Mouse (Mus musculus) intestine, embryonic 16.5 days (tissue): ENCODE results near the gene Pxdc1. TPM values are rescaled to one million over a fixed set of nuclear protein-coding genes. Genes with fewer than 3 reads are reported as not detected.
A peak's percentile ranks its signal among the peaks of the same experiment; 100 is the strongest.

Experiments used
- ATAC-seq: fragments of 200-750 bp; cut with Nextera tagmentation; 2 replicates; pipeline ENCODE4 v1.8.0; 2017; ENCODE audit warnings: moderate TSS enrichment, moderate library complexity
- H3K27ac ChIP-seq: fragments of 300-500 bp; sonication (generic); 2 replicates; pipeline ENCODE4 v1.5.1; 2014; ENCODE audit warnings: mild to moderate bottlenecking, low read length
- H3K27me3 ChIP-seq: fragments of 300-500 bp; sonication (generic); replicated peaks from 2 replicates; pipeline ENCODE4 v1.6.1; 2014; ENCODE audit warnings: low read length, control low read depth, mixed read lengths; ENCODE audit not compliant: control insufficient read depth, insufficient read depth
- H3K36me3 ChIP-seq: fragments of 300-500 bp; sonication (generic); 2 replicates; pipeline ENCODE4 v1.6.1; 2014; ENCODE audit warnings: low read length, control low read depth; ENCODE audit not compliant: control insufficient read depth, insufficient read depth
- H3K4me1 ChIP-seq: fragments of 300-500 bp; sonication (generic); 2 replicates; pipeline ENCODE4 v1.6.1; 2014; ENCODE audit warnings: low read length, control low read depth, mixed read lengths; ENCODE audit not compliant: control insufficient read depth, insufficient read depth
- H3K4me2 ChIP-seq: fragments of 300-500 bp; sonication (generic); 2 replicates; pipeline ENCODE4 v1.6.1; 2014; ENCODE audit warnings: low read depth, low read length, control low read depth
- H3K4me3 ChIP-seq: fragments of 300-500 bp; sonication (generic); 2 replicates; pipeline ENCODE4 v1.5.1; 2014; ENCODE audit warnings: mild to moderate bottlenecking, low read length
- H3K9ac ChIP-seq: fragments of 300-500 bp; sonication (generic); 2 replicates; pipeline ENCODE4 v1.6.1; 2014; ENCODE audit warnings: low read depth, low read length
- H3K9me3 ChIP-seq: fragments of 300-500 bp; sonication (generic); 2 replicates; pipeline ENCODE4 v1.6.1; 2016; ENCODE audit warnings: low read length, control low read depth; ENCODE audit not compliant: control insufficient read depth
- WGBS: fragments of 180-500 bp; shearing (Covaris S2); extraction: QIAGEN DNeasy Blood & Tissue Kit; methylation state at CpG from one replicate; pipeline ENCODE4 v1.1.7; 2014; 5-methylcytosine and 5-hydroxymethylcytosine counted together
- polyA plus RNA-seq: library from polyadenylated mRNA; unstranded; fragments of >200 nt; fragmentation: Nextera tagmentation; extraction: Ambion mirVana; gene quantifications from 2 replicates; pipeline ENCODE4 v1.2.1, GENCODE M21; 2015

Gene Pxdc1
- polyA plus RNA-seq, 1 experiment from 2014 or later = 22.6 TPM

DNA sequence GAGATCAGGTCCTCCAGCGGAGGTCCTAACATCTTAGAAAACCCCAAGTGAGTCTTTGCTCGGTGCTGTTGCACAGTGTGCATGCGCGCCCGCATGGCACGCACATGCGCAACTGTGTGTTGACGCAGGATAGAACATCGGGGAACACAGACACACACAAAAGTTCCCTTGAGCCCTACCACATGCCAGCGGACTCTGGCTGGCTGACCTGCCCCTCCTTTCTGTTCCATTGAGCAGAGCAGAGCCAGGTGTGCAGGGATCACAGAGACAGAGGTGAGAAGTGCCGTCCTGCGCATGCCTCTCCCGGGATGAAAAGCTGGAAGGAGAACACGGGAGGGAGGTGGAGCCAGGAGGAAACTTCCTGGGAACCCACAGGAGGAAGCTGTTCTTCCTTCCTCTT lies 8.9 kb downstream of the Pxdc1 start:
- no peak overlapping the region for H3K4me3 ChIP-seq
- H3K36me3 ChIP-seq = no peaks in the 10 kb centered on the region
- H3K9me3 ChIP-seq = no peaks in the 10 kb centered on the region
- 68% methylated on average over 14 of the region's 14 CpGs for WGBS
- H3K27me3 ChIP-seq = no peaks in the 10 kb centered on the region
- no peak overlapping the region for H3K4me2 ChIP-seq
- no peak overlapping the region for H3K27ac ChIP-seq
- 0 out of 2 replicates have a peak, but pooled peaks cover 3% of the 10 kb centered on the region for H3K4me1 ChIP-seq
- no peak overlapping the region for H3K9ac ChIP-seq
- no peak for ATAC-seq

DNA sequence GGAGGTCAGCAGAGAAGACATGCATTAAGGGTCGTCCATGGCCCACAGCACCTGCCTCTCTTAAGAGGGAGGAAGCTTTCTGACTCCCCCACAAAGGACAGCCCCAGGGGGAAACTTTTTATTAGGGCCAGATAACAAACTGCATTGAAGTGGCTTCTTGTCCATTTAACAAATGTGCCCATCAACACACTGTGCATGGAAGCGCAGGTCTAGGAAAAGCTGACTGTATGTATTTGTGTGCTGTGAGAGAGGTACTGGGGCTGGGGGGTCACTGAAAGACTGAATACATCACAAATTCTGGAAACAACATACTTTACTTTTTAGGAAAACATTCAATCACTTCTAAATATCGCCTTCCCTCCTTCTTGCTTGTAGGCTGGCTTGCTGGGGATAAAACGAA lies 9.4 kb downstream of the Pxdc1 start:
- Histone ChIP-seq H3K27ac (no peak overlapping the region), H3K9me3 (no peaks in the 10 kb centered on the region), H3K4me2 (no peak overlapping the region), H3K4me1 (0 out of 2 replicates have a peak, but pooled peaks cover 3% of the 10 kb centered on the region), H3K4me3 (no peak overlapping the region), H3K27me3 (no peaks in the 10 kb centered on the region), H3K9ac (no peak overlapping the region), H3K36me3 (no peaks in the 10 kb centered on the region)
- no peak for ATAC-seq
- WGBS = 81% methylated on average over 4 of the region's 4 CpGs

DNA sequence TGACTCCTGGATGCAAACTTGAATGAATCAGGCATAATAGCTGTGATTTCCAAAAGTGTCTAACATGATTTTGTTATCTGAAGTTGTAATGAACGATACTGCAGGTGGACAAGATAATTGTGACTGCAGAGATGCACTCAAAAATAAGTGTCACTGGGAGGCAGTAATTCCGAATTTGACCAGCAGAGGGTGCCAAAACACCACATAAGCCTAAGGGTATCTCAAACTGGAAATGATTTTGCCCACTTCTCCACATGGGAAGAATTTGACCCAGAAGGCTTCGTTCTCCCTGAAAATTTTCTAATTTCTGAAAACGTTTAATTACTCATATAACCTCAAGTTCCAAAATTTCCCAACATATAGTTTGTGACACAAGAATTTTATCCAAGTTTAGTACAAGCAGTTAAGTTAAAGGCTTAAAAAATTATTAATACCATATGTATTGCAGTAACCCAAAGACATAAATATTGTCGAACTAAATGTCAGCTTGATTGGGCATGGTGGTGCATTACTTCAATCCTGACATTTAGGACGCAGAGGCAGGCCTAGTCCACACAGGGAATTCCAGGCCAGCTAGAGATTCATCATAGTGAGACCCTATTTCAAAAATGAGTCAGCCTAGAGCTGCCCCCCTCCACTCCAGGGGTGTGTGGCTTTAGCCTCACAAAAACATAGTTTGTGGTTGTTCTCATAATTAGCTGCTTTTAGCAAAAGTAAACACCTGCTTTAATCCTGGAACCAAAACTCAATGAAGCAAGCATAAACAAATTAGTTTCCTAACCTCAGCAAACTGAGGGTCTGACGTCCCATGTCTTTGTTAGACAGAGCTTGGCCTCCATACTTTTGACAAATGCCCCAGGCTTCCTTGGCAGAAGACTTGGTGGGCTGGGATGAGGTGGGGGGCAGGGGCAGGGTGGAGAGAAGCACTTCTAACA lies 10.1 kb downstream of the Pxdc1 start:
- no peaks in the 10 kb centered on the region for H3K27me3 ChIP-seq
- ATAC-seq = no peak
- no peaks in the 10 kb centered on the region for H3K9me3 ChIP-seq
- no peak overlapping the region for H3K4me3 ChIP-seq
- H3K4me1 ChIP-seq = 0 out of 2 replicates have a peak, but pooled peaks cover 3% of the 10 kb centered on the region
- 29% methylated on average over 7 of the region's 7 CpGs for WGBS
- no peak overlapping the region for H3K27ac ChIP-seq
- H3K4me2 ChIP-seq = no peak overlapping the region
- no peaks in the 10 kb centered on the region for H3K36me3 ChIP-seq
- H3K9ac ChIP-seq = no peak overlapping the region

DNA sequence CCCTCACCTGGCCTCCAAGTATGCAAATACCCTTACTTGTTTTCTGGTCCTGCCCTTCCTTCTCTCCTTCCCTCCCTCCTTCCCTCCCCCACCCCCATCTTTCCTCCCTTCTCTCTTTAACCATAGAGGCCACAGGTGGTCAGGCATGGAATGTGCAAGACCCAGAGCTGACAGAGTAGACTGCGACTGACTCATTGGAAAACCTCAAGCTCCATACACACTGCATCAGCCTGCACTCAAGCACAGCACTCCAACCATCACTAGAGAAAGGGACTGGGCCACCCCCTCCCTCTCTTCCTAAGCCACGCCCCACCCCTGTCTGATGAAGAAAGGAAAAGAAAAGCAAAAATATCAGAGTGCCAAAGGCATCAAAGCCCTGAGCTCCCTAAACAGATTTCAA lies 12.2 kb downstream of the Pxdc1 start:
- H3K9me3 ChIP-seq = no peaks in the 10 kb centered on the region
- H3K4me2 ChIP-seq = no peak overlapping the region
- H3K27ac ChIP-seq = no peak overlapping the region
- no peak overlapping the region for H3K9ac ChIP-seq
- peaks cover 4% of the 10 kb centered on the region; the same call in 1 of the 2 replicates for H3K36me3 ChIP-seq
- H3K4me1 ChIP-seq = no peaks in the 10 kb centered on the region
- no peak overlapping the region for H3K4me3 ChIP-seq
- no peaks in the 10 kb centered on the region for H3K27me3 ChIP-seq
- no peak for ATAC-seq
- 61% methylated on average over 2 of the region's 2 CpGs for WGBS

DNA sequence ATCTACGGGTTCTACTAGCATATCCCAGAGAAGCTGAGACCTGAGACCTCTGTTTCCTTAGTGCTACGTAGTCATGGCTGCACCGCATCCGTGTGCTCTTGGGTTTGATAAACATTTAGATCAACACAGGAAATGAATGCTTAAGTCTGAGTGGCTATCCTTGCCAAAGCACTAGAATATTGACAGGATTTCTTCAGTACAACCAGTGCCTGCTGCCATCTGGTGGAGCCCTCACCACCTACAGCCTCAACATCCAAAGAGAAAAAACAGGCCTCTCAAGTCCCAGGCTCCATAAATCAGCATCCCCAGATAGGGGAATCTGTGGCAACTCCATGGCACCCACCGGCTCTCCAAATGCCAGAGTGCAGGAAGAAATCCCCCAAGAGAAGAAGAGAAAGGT lies 17.3 kb downstream of the Pxdc1 start:
- Histone ChIP-seq H3K27me3 (no peaks in the 10 kb centered on the region), H3K4me3 (no peak overlapping the region), H3K27ac (no peak overlapping the region), H3K4me2 (no peak overlapping the region), H3K9me3 (no peaks in the 10 kb centered on the region), H3K9ac (no peak overlapping the region), H3K4me1 (no peaks in the 10 kb centered on the region), H3K36me3 (peaks cover 6% of the 10 kb centered on the region; the same call in 1 of the 2 replicates)
- peak; percentile 40; the same call in 1 of the 2 replicates for ATAC-seq
- WGBS = 31% methylated on average over 5 of the region's 5 CpGs

DNA sequence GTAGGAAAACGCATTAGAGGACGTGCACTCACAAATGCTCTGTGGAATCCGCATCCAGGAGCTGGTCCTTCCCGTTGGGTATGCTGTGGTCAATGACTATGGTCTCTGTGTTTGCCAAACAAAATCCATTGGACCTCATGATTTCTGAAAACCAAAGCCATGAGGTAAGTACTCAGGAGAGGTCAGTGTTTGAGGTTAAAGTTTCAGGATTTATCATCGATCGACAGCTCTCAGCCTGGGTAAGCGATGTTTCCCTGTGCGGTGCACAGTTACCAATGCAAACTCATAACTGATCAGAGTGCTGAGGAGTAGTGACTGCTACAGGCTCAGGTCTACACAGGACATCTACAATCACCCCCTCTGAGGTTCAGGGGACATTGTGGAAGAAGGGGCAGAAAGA lies 23.0 kb downstream of the Pxdc1 start:
- Histone ChIP-seq H3K27me3 (no peaks in the 10 kb centered on the region), H3K36me3 (peaks cover 2% of the 10 kb centered on the region; the same call in 1 of the 2 replicates), H3K4me1 (no peaks in the 10 kb centered on the region), H3K4me2 (no peak overlapping the region), H3K9me3 (no peaks in the 10 kb centered on the region), H3K9ac (no peak overlapping the region), H3K4me3 (no peak overlapping the region), H3K27ac (no peak overlapping the region)
- no peak for ATAC-seq
- WGBS = 94% methylated on average over 8 of the region's 8 CpGs

DNA sequence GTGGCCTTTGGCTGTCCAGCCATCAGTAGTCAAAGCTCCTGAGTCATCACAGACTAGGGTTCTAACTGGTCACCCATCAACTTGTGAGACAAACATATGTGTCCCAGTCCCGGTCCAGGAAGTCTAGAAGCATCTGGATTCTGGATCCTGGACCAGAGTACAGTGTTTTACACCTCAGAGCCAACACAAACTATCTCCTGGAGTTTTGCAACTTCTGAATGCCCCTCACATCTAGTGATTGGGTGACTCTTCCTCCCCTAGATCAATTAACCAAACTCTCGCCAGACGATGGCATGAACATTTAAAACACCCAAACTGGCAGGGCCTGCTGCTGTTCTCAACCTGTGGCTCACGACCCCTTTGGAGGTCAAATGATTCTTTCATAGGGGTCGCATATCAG lies 23.5 kb downstream of the Pxdc1 start:
- Histone ChIP-seq H3K27ac (no peak overlapping the region), H3K27me3 (no peaks in the 10 kb centered on the region), H3K4me2 (no peak overlapping the region), H3K4me1 (no peaks in the 10 kb centered on the region), H3K4me3 (no peak overlapping the region), H3K36me3 (peaks cover 2% of the 10 kb centered on the region; the same call in 1 of the 2 replicates), H3K9ac (no peak overlapping the region), H3K9me3 (no peaks in the 10 kb centered on the region)
- WGBS = 92% methylated on average over 5 of the region's 5 CpGs
- no peak for ATAC-seq

DNA sequence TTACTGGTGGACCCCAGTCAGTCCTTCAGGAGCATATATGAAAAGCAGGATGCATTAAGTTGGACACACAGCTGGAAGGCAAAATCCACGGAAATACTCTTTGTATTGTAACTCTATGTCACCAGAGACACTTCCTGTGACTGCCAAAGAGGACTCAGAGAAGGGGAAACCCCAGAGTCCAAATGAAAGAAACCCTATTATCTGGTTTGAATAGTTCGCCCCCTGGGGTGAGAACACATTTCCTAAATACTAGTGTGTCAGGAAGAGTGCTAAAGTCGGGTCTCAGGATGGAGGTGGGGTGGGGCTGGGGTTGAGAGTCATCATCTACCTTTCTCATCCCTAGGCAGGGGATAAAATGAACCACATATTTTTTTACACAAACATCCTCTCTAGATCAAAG lies 25.8 kb downstream of the Pxdc1 start:
- WGBS = 62% methylated on average over 3 of the region's 3 CpGs
- no peak for ATAC-seq

DNA sequence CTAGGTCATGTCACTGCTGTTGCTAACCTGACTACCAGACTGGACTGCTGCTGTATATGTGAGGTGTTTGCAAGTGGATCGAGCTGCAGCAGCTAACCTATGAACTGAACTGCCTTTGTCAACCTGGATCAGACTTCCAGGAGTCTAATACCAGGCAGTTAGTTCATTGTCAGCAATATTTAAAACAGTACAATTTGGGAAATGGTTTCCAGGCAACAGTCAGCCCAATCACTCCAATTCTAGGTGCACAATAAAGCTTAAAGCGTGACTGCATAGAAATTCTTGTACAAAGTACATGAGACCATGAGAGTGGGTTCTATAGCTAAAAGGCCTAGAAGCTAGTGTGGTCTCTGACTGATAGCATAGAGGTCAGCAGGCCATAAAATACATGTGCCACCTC lies 28.9 kb downstream of the Pxdc1 start:
- H3K36me3 ChIP-seq = no peaks in the 10 kb centered on the region
- 80% methylated on average over 2 of the region's 2 CpGs for WGBS
- no peak for ATAC-seq

More for the DNA sequence above, 25.8 kb downstream of the Pxdc1 start:
- Histone ChIP-seq H3K9me3 (no peaks in the 10 kb centered on the region), H3K4me3 (no peak overlapping the region), H3K4me1 (no peaks in the 10 kb centered on the region), H3K9ac (no peak overlapping the region), H3K27ac (no peak overlapping the region), H3K4me2 (no peak overlapping the region), H3K27me3 (no peaks in the 10 kb centered on the region), H3K36me3 (peaks cover 2% of the 10 kb centered on the region; the same call in 1 of the 2 replicates)

More for the DNA sequence above, 28.9 kb downstream of the Pxdc1 start:
- Histone ChIP-seq H3K4me2 (no peak overlapping the region), H3K27ac (no peak overlapping the region), H3K4me3 (no peak overlapping the region), H3K4me1 (no peaks in the 10 kb centered on the region), H3K9me3 (no peaks in the 10 kb centered on the region), H3K27me3 (no peaks in the 10 kb centered on the region), H3K9ac (no peak overlapping the region)
